Mouse (Mus musculus): Measurements from ENCODE around the gene Pml.
"Not testable (repeated sequence)": the region's sequence is repeated elsewhere in the genome, so short reads cannot be mapped to it uniquely, and the experiment has no call there.

The Pml gene

DNA sequence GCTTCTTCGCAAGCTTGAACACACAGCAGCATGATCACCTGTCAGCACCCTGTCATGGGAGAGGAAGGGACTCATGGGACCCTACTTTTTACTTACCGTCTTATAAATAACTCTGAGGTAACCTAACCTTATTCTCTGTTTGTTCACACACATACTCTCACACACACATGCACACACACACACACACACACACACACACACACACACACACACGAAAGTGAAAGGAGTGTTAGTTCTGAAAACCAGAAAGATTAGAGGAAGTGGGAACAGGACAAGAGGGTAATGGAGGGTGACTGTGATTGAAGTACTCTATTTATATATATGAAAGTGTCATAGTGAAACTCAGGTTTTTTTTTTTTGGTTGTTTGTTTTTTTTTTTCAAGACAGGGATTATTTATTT lies 21.5 kb upstream of the Pml start:
- no peak for DNase-seq

DNA sequence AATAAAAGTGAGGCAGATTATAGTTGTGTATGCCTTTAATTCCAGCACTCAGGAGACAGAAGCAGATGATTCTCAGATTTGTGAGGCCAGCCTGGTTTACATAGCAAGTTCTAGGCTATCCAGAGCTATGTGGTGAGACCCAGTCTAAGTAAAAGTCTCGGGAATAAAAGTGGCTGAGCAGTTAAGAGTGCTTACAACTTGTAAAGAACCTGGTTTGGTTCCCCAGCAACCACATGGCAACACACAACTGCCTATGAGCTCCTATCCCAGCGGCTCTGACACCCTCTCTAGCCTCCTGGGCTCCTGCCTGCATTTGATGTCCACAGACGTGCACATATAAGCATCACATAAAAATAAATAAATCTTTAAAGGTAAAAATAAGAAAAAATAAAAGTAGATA lies 20.5 kb upstream of the Pml start:
- no peak for DNase-seq

DNA sequence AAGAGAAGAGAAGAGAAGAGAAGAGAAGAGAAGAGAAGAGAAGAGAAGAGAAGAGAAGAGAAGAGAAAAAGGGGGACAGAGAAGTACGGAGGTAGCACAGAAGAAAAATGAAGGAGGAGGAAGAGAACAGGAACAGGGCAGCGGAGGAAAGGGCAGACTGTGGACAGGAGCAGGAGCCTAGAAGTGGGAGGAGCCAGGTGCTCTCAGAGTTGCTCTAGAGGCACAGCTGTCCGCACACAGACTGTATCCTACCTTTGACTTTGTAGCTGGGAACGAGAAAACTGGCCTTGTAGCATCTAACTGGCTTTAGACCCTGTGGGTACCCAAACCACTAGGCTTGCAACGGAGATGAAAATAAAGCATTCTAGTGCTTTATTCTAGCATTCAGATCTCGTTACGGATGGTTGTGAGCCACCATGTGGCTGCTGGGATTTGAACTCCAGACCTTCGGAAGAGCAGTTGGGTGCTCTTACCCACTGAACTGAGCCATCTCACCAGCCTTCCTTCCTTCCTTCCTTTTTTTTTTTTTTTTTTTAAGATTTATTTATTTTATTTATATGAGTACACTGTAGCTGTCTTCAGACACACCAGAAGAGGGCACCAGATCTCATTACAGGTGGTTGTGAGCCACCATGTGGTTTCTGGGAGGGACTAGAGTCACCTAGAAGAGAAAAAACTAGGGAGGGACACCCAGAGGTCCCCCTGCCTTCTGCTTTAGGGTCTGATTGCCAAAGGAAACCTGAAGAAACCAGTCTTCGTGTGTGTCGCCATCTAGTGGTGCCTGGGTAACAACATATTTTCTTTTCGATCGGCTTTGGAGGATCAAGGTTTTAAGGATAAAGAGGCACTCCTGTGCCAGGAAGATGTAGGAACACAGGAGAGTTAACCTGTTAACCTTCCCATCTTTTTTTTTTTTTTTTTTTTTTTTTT lies 19.1 kb upstream of the Pml start:
- peak; percentile 75 for DNase-seq

DNA sequence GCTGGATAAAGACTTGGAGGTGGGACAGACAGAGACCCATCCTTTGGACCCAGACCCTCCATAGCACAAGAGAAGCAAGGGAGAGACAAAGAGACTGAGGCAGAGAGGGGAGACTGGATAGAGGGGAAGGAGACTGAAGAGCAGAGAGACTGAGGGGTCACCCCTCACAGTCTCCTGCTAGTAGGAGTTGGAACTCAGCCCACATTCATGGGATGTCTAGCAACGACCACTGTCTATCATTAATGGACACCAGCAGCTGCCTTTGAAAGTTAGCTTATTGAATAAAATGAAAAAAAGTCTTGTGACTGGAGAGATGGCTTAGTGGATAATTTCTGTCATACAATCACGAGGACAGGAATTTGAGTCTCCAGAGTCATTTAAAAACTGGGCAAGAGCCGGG lies 17.5 kb upstream of the Pml start:
- DNase-seq: no peak

DNA sequence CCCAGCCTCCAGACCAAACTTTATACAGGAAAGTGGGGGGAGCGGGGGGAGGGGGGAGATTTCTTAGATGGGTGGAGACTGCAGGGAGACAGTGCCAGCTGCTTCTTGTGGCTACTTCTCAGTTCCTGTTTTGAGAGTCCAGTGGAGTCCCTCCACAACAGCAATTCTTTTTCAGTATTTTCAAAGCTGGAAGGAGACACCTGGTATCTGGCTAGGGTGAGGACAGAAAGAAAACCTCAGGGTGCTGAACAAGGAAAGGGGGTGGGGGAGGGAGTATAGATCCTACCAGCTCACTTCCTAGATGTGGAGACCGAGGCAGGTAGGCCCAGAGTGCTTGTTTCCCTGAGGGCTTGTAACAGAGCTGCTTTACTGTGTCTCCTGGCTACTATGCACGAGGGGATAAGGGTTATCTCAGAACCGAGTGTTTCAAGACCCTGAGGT lies 17.0 kb upstream of the Pml start:
- peak; percentile 48 for DNase-seq

DNA sequence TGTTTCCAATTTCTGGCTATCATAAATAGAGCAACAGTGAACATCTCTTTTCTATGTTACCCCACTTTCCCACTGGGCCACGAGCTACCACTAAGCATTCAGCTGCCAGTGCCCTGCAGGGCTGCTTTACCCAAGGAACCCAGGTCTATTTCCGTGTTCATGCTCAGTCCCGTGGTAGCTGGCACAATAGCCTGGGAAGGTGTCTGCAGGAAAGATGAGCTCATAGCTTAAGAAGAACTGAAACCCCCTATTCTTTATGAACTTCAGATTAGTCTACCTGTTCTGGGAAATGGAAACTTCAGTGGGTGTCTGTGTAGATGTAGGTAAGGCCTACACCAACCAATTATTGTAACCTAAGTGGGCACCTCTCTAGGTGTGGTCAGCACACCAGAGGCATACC lies 15.8 kb upstream of the Pml start:
- DNase-seq: no peak

DNA sequence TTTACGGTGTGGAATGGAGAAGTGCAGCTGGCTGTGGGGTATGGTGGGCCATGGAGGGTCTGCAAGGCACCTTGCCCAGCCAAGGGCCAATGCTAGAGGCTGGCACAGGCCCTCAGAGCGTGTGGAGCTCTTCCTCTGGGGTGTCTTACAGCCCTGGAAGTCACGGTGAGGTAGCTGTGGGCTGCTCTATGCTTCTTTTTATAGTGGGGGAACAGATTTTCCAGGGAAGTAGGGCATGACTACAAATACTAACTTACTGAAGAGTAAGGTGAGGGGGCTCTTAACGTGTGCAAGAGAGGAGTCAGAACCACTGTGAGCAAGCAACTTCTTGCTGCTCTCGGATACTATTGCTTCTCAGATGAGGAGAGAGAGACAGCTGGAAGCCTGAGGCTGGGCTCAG lies 12.9 kb upstream of the Pml start:
- DNase-seq: no peak

DNA sequence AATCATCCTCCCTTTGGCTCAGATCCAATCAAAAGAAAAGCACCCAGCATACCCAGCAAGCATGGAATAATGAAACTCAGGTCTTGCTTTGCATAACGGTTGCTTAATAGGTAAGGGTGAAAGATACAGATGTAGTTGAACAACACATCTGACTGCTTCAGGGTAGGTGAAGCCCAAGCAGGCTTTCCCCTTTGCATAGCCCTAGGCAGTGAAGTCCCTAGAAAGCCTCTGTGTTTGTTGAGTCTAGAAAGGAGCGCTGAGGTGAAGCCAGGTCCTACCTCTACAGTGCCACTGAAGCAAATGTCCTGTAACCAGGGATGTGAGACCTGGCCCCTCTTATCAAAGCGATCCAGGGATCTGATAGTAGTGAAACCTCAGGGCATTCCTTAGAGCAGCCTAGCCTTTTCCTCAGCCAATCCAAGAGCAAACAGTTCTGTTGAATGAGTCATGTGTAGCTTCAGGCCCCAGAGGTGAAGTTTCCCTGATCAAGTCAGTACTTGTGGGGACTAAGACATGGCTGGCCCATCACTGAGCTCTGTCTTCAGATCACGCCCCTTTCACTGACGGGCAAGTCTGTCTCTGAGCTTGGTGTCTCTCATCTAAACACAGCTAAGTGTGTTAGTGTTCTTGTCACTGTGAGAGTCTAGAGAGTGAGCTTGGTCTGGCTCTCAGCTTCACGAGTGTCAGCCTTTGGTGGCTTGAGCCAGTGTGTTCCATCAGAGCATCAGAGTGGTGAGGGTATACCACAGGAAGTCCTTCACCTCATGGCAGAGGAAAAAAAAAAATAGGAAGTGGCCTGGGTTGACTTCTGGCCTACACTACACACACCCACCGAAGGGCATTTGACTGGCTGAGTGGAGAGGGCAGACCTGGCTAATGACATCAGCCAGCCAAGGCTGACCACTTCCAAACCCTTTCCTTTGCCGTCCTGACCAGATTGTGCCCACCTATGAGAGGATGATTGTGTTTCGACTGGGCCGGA lies 6.4 kb upstream of the Pml start:
- DNase-seq: no peak

DNA sequence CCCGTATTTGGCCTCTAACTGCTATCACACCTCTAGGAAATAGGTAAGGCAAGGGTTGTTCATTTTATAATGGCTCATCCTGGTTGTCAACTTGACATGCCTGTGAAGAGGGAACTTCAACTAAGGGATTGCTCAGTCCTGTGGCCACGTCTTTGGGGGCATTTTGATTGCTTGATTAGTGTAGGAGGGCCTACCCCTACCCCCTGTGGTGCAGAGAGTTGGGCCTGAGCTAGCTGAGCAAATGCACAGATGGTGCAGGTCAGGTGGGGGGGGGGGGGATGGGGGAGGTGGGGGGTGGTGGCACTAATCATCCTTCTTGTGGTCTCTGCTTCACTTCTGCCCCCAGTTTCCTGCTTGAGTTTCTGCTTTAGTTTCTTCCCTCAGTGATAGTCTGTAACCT lies 5.5 kb upstream of the Pml start:
- no peak for DNase-seq

DNA sequence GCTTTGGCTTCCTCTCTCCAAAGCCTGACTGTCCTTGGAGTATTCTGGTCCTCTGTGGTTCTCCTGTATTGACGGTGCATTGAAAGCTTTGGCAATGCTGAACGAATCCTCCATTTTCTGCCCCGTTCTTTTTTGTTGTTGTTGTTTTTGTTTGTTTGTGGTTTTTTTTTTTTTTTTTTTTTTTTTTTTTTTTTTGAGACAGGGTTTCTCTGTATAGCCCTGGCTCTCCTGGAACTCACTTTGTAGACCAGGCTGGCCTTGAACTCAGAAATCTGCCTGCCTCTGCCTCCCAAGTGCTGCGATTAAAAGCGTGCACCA lies 4.2 kb upstream of the Pml start:
- DNase-seq: not testable (repeated sequence)

DNA sequence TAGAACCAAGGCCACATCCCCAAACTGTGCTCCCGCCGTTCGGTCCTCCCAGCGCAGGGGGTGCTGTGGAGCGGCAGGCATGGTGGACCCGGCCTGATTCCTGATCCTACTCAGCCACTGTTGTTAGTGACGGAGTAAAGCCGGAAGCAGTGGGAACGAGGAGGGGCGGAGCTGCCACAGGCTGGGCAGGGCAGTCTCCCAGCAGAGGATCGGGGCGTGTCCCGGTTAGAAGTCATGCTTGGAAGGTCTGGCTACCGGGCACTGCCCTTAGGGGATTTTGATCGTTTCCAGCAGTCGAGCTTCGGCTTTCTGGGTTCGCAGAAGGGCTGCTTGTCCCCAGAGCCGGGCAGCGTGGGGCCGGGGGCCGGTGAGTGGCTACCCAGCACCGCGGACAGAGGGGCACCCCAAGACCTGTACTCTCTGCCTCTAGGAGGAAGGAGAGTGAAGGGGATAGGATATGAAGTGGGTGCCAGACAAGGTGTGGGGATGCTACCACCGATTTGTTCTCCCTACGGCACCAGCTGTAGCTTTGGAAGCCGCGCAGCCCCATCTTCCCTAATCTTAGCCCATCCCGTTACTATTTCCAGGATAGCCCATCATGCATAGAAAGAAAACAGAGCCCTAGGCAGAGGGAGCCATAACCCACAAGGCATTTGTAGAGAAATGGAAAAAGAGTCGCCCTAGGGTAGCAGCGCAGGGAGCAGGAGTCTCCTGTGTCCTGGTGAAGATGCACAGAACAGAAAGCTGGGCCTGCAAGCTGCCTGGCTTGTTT lies 3.6 kb upstream of the Pml start, which contains the start of gene Stoml1:
TSS of gene Stoml1 (plus strand) at position 132 of the 772 bp plus-strand sequence.
- DNase-seq: peak; percentile 97

DNA sequence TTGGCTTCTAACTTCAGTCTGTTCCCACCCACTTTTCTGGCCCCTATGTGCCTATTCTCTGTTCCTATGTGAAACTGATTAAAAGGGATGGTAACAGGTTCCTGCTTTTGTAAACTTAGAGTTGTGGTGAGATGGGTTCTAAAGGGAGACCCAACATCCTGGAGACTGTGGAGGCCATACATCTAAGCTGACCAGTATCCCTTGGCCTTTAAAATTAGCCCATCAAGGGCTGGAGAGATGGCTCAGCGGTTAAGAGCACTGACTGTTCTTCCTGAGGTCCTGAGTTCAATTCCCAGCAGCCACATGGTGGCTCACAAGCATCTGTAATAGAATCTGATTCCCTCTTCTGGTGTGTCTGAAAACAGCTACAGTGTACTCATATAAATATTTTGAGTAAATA lies 1.1 kb upstream of the Pml start:
- not testable (repeated sequence) for DNase-seq

DNA sequence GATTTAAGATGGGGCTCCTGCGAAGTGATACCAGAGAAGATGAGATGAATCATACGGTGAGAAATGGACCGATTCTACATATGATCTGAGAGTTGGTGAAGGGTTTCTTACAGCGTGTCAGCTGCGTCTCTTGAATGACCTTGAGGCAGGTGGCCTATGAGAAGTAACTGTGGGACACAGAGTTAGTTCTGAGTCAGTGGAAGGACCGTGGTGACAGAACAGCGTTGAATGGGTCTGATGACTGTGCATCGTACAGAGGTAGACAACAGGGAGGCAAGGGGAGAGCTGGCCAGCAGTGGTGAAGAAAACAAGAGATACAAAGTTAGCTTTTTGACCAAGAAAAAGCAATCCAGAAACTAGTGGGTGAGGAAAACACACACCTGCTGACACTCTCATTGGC lies 736 bp upstream of the Pml start:
- no peak for DNase-seq

DNA sequence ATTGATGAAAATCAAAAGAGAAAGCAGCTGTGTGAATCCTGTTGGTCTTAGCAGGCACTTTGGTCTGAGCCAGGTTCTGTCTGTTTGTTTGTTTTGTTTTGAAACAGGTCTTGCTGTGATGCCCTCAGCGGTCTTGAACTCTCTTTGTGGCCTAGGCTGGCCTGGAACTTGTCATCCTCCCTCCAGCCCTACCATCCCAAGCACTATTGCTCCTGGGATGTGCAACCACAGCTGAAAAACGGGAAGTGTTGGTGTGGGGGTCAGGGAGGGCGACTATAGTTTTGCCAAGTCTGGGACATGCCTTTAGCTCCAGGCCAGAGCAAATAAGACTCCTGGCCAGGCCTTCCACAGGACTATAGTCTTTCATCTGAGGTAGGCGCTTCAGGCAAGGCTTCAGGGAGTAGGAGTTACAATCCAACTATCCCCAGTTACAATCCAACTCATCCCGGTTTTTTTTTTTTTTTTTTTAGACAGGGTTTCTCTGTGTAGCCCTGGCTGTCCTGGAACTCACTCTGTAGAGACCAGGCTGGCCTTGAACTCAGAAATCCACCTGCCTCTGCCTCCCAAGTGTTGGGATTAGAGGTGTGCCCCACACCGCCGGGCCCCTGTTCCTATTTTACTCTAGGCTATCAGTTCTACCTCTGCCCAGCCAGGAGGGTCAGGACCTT lies 706 bp downstream of the Pml start:
- peak; percentile 51 for DNase-seq

DNA sequence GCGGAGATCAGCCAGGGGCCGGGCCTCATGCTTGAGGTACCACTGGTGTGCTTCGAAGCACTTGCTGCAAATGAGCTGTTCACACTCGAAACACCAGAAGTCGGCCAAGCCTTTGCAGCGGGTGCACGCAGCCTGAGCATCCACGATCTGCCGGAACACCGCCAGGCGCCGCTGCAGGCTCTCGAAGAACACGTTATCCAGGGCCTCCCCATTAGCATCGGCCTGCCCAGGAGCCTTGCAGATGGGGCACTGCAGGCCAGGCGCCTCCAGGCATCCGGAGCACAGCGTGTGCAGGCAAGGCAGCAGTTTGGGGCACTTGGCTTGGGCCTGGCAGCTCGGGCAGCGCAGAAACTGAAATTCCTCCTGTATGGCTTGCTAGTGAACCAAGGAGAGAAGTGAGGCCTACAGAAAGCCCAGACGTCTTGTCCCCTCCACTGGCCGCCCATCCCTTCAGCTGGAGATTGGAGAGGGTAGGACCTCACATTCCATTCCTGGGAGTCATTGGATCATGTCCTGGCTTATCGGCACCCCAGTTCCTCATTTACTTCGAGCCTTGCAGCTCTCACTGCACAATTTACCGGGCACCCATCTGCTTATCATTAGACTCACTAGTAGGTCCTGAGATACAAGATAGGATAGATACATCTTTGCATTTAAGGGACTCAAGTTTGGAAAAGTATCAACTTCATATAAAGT lies 2.4 kb downstream of the Pml start:
- peak; percentile 93 for DNase-seq

DNA sequence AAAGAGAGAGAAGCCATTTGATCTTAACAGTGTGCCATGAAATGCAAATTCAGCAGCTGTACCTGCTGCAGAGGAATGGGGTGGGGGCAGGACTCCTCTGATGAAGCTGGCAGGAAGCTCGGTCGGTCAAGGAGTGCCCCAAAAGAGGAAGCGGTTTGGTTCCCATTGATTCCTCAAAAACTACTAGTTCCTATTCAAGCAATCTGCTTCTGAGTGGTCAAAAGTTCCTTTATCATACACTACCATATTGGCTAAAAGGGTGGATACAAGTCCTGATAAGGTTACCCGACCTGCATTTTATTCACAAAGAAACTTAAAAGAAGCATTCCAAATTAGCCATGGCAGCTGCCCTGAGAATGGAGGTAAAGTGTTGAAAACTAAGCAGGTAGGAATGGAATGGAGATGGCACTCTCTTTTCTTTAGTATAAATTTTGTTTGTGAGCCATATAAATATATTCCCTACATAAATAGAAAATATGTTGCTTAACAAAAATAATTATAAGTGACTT lies 3.4 kb downstream of the Pml start:
- peak; percentile 75 for DNase-seq

DNA sequence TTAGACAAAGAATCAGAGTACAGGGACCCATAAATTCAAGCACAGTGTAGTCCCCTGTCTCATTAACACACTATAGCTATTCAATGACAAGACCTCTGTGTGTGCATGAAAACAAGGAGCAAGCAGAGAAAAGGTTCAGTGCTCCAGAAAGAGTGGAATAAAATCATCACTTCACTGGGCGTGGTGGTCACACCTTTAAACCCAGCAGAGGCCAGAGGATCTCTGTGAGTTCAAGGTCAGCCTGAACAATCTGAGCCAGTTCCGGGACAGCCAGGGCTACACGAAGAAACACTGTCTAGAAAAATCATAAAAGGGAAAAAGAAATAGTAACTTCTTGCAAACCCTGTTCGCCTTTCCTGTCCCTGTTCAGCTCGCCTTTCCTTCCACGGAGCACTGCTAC lies 5.9 kb downstream of the Pml start:
- DNase-seq: no peak

DNA sequence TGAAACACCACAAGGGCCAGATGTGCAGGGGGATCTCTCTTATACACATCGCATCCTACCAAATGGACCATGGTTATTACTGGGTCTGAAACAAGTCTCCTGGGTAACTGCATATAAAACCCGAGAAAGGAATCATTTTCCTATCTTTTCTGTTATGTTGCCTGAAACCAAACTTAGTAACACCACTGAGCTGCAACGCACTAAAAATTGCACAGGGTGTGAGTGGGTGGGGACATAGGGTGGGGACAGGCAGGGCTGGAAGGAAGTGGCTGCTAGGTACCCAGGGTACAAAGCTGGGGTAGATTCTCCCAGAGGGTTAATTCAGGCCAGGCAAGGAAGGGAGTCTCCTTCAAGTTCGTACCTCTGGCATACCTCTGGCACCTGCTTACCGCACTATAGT lies 6.9 kb downstream of the Pml start:
- peak; percentile 27 for DNase-seq

DNA sequence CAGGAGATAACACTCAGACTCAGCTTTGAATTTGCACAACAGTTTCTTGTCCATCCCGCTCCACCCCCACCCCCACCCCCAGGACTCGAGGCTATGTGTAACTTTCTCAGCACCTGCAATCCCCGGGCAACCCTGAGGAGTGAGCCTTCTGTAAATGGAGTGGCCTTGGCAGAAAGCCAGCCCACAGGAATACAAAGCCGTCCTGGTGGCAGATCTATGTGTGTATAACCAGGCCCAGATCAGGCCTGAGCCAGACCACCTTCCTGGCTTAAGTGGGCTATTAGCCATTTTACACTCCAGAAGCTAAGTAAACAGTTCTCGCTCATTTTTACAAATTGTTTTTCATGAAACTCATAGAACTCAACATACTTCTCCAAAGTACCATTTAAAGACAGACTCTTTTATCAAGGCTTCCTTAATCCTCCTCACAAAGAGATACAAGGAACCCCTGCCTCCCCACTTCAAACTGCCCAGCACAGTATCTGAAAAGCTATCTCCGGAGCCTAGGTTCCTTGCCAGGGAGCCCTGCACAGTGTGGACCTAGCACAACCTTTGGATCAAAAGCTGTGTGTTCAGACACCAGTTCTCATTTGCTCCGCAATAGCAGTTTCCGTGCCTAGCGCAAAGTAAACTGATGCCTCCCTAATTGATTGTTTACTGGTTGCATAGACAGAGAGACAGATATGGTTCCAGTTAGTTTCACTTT lies 7.7 kb downstream of the Pml start:
- DNase-seq: peak; percentile 26

DNA sequence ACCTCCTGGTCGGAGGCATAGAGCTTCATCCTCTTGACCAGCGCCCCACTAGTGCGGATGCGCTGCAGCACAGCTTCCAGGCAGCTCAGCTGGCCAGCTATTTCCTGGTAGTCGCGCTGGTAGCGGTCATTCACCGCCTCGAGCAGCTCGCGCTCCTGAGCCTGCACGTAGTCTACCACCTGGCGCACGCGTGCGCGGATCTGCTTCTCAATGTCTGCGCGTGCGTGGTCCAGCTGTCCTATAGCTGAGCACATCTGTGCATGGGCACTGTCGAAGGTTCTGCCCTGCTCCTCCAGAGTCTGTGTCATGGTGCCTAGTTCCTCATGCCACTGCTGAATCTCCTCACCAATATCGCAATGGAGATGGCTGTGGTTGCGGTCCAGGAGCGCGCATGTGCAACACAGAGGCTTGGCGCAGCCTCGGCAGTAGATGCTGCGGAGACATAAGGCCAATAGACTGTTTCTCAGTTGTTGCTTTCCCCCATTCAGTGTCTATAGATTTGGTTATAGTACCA lies 15.0 kb downstream of the Pml start:
- DNase-seq: peak; percentile 18

DNA sequence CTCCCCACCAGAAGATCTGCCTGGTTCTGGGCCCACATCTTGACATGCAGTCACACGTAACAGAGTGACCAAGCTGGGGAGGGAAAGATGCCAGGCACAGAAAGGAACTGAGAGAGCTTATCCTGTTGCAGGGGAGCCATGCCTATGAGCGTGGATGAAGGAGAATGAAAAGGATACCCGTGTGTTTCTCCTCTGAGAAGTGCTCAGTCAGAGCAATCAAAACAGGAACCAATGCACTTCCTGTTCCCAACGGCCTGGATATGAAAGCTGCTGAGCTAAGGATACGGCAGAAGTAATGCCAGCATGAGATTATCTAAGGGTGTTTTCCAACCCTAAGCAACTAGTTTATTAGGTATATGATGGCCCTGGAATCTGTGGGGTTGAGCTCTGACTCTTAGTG lies 17.2 kb downstream of the Pml start:
- no peak for DNase-seq
